Mouse (Mus musculus) MN1 (cell line): Measurements from ENCODE around the gene Hivep2.

Source experiments
- DNase-seq: peaks from one replicate; pipeline ENCODE4 v3.0.0-alpha.2; 2016; ENCODE audit warnings: low spot score

Hivep2 gene

GRCm38 (mm10) chr10:14168197-14168844 lies 202.4 kb downstream of the Hivep2 start:
- no peak for DNase-seq

- no peak for DNase-seq
These were observed 203.1 kb downstream of the Hivep2 start for GRCm38 (mm10) chr10:14168869-14169566.

DNA sequence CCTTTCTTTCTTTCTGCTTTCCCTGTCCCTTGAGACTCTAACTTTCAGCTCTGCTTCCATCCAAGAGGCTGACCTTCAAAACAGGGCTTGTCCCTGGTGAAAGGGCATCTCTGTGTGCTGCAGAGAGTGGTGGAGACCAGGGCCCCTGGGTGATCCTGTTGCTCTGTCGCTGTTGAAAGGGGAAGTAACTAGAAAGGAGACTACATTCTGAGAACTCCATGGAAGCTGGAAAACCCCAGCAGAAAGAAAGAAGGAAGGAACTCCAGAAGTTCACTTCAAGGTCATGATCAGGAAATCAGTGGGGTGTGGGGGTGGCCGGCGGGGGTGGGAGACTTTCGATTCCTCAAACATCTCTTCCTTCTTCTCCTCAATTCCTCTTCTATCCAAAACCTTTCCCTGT lies 208.2 kb downstream of the Hivep2 start:
- DNase-seq = no peak

DNA sequence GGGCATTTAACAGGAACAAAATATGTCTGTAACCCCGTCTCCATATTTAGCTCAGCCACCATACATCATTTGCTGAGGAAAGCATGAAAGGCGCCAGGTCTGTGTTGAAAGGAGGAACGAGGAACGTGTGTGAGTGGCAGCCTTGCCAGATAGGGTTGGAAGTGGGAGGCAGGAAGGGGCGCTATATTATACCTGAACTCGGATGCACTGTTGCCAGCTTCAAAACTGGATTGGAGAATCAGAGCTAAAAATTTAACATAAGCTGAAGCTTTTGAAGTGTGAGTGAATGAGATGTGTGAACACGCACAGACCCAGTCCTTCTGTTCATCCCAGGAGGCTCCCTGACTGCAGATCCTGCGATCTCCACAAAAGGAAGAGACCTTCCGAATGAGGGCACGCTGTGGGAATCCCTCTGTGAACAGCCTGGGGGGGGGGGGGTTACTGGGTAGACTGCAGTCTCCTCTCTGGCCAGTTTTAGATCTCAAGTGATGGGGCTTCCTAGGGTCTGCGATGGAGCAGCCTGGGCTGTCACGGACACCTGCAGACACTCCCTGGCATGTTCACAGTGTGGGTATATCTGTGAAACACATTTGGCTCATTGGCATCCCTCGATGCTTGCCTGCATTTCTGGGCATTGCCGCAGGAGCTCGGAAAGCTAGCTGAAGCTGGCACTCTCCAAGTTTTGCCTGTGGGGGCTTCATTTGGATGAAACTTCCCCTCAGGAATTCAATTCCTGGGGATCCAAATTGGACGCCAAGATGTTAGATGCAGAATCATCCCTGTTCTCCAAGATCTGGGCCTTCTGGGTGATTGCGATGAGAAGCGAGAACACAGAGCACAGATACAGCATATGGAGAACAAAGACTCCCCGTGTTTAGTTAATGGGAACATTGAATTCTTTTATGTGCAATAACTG lies 213.8 kb downstream of the Hivep2 start:
- DNase-seq = no peak

- no peak for DNase-seq
These were observed 220.6 kb downstream of the Hivep2 start for GRCm38 (mm10) chr10:14186352-14186976.

DNA sequence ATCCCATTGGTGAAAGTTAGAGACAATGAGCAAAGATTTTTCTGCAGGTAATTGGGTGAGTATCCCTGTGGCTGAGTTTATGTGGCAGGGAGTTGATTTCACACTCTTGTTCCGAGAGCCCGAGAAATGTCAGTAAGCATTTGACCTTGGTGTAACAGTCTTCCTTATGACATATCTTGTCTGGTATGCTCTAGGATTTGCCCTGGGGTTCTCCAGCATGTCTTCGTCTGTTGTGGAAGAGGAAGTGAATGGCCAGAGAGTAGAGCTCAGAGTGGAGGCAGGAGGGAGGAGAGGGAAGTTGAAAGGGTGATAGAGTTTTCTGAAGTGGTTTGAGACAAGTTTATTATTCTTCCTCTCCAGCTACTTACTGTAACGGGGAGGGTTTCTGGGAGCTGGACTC lies 223.2 kb downstream of the Hivep2 start:
- DNase-seq = no peak

DNA sequence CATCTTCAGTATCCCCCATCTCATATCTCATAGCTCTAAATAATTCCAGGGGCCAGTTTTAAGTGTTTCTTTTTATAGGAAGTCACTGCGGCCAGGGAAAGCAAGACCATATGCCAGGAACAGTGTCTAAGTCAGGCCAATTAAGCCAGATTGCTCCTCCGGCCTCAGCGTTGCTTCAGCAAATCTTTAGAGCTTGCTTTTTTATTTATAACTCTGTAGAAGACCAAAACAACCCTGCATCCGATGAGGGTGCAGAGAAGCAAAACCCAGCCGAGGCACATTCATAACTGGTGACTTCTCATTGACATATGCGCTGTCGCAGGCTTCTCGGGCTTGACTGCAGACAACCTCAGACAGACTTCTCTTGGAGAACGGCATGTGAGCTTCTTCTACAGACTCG lies 225.3 kb downstream of the Hivep2 start:
- DNase-seq = no peak

DNA sequence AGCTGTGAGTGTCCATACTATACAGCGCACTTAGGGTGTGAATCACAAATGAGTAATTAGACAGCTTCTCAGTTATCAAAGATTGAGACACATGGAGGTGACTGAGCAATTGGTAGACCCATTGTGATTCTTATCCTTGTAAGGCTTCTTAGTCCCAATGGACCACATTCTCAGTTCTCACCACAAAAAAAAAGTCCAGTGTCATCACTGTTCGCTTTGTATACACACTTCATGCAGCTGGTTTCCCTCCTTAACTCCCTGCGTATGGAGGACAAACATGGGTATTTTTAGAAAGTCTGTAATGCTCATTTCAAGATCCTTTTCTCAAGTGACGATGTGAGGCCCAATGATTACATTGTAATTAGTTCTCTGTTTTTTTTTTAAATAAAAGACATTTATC lies 226.3 kb downstream of the Hivep2 start:
- no peak for DNase-seq

- DNase-seq = no peak
These were observed 227.8 kb downstream of the Hivep2 start for GRCm38 (mm10) chr10:14193702-14194101.

- DNase-seq = no peak
These were observed 230.1 kb downstream of the Hivep2 start for GRCm38 (mm10) chr10:14195778-14196650.

GRCm38 (mm10) chr10:14196785-14197184 lies 230.9 kb downstream of the Hivep2 start:
- DNase-seq = no peak

GRCm38 (mm10) chr10:14197261-14197660 lies 231.4 kb downstream of the Hivep2 start:
- no peak for DNase-seq

GRCm38 (mm10) chr10:14199332-14199731 lies 233.5 kb downstream of the Hivep2 start:
- no peak for DNase-seq

GRCm38 (mm10) chr10:14200310-14200709 lies 234.4 kb downstream of the Hivep2 start:
- peak; percentile 74 for DNase-seq
